Mouse (Mus musculus): ENCODE data around the gene Mcf2l. TPM values are rescaled to one million over a fixed set of nuclear protein-coding genes. Genes with fewer than 3 reads are reported as not detected.
A peak's percentile ranks its signal among the peaks of the same experiment; 100 is the strongest.

Gene Mcf2l
- polyA plus RNA-seq, 1 experiment from 2014 or later, result 142 TPM

DNA sequence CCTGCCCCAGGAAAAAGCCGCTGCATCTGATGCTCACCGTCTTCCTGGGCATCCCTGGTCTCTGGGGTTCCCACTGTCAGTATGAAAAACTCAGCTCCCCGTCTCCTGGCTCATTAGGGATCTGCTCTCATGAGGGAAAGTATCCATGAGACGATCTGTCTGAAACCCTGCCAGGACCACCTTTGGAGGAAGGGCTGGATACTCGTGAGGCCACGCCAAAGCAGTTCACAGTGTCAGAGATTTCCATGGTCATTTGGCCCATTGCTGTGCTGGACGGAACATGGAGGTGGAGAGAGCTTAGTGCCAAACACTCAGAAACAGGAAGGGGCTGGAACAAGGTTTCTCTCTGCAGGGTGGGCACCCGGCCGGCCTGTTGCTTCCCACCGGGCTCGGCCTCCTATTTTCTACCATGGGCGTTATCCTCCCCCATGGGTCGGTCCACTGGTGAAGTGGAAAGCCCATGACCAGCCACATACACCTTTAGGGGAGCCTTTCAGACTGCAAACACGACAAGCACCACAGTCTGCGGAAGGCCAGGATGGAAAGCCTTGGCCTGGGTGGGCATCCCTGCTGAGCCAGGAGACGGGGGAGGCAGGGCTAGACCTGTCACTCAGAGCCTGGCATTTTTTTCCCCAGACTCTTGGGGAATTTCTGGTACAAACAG, 14.3 kb downstream of the Mcf2l start:
- Histone ChIP-seq H3K4me3 (ENCODE audit: low read length) (no peak overlapping the region), H3K27me3 (replicated peaks; ENCODE audit: control insufficient read depth, insufficient read depth, low read length) (no peaks in the 10 kb centered on the region), H3K27ac (ENCODE audit: low read depth, low read length) (no peak overlapping the region), H3K4me2 (ENCODE audit: low read length) (no peak overlapping the region), H3K4me1 (ENCODE audit: control insufficient read depth, insufficient read depth, low read depth, low read length) (peaks cover 3% of the 10 kb centered on the region; the same call in 1 of the 2 replicates), H3K36me3 (ENCODE audit: control insufficient read depth, insufficient read depth, low read length) (no peaks in the 10 kb centered on the region), H3K9me3 (ENCODE audit: control insufficient read depth, low read length) (no peaks in the 10 kb centered on the region), H3K9ac (ENCODE audit: low read depth, low read length) (no peak overlapping the region)
- WGBS, result 78% methylated on average over 16 of the region's 16 CpGs
- ATAC-seq, result no peak; the same call in 1 of the 2 replicates

DNA sequence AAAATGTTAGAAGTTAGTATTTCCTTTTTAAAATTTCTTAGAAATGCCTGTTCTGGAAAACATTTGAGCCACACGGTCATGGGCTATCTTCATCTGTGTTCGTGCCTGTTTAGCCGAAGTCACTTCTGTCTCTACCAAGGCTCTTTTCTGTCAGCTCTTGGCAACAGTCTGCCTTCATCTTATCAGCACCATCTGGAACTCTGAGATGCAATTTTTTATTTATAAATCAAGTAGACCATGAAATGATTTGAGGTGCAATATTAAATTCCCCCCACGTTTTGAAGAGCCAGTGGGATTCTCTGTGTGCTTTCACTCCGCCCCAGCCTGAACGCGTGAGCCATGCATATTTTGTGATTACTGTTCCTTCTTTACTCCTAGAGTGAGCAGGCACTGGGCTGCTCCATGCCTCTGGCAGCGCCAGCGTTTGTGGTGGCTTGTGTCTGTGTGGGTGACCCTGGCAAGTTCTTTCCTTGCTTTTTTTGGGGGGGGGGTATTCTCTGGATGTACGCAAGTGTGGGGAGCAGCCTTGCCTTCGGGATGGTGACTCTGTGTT, 15.5 kb downstream of the Mcf2l start:
- WGBS, result 73% methylated on average over 11 of the region's 11 CpGs
- Histone ChIP-seq H3K27ac (ENCODE audit: low read depth, low read length) (no peak overlapping the region), H3K9me3 (ENCODE audit: control insufficient read depth, low read length) (no peaks in the 10 kb centered on the region), H3K27me3 (replicated peaks; ENCODE audit: control insufficient read depth, insufficient read depth, low read length) (no peaks in the 10 kb centered on the region), H3K4me1 (ENCODE audit: control insufficient read depth, insufficient read depth, low read depth, low read length) (peaks cover 3% of the 10 kb centered on the region; the same call in 1 of the 2 replicates), H3K36me3 (ENCODE audit: control insufficient read depth, insufficient read depth, low read length) (no peaks in the 10 kb centered on the region), H3K4me2 (ENCODE audit: low read length) (no peak overlapping the region), H3K9ac (ENCODE audit: low read depth, low read length) (no peak overlapping the region), H3K4me3 (ENCODE audit: low read length) (no peak overlapping the region)
- ATAC-seq, result peak; percentile 43; the same call in 1 of the 2 replicates

DNA sequence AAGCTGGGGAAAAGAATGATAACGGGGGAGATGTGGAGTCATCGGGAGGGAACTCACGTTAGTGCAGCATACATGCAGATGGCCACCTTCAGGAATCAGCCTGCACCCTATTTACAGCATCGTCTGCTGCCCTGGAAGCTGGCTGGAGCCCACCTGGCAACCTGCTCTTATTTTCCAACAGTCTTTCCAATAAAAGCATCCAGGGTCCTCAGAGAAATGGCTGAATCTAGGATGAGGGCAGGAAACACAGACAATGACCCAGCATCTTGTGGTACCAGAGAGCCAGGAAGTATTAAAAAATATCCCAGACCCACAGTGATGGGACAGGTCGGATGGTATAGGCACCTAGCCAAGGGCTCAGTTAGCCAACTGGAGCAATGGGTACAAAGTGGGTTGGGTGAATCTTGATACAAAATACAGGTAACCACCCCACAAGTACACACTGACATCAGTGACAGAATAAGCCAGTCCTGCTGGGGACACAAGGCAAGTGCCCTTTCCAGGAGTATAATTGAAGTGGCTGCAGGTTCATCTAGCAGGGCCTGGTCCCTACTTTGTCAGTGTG, 19.4 kb downstream of the Mcf2l start:
- 87% methylated on average over 5 of the region's 5 CpGs for WGBS
- H3K9me3 ChIP-seq (ENCODE audit: control insufficient read depth, low read length), result no peaks in the 10 kb centered on the region
- ATAC-seq, result no peak
- no peak overlapping the region for H3K27ac ChIP-seq (ENCODE audit: low read depth, low read length)
- H3K4me2 ChIP-seq (ENCODE audit: low read length), result no peak overlapping the region
- no peaks in the 10 kb centered on the region for H3K27me3 ChIP-seq (replicated peaks; ENCODE audit: control insufficient read depth, insufficient read depth, low read length)
- H3K4me1 ChIP-seq (ENCODE audit: control insufficient read depth, insufficient read depth, low read depth, low read length), result peaks cover 3% of the 10 kb centered on the region; the same call in 1 of the 2 replicates
- no peak overlapping the region for H3K4me3 ChIP-seq (ENCODE audit: low read length)
- H3K36me3 ChIP-seq (ENCODE audit: control insufficient read depth, insufficient read depth, low read length), result no peaks in the 10 kb centered on the region
- no peak overlapping the region for H3K9ac ChIP-seq (ENCODE audit: low read depth, low read length)

DNA sequence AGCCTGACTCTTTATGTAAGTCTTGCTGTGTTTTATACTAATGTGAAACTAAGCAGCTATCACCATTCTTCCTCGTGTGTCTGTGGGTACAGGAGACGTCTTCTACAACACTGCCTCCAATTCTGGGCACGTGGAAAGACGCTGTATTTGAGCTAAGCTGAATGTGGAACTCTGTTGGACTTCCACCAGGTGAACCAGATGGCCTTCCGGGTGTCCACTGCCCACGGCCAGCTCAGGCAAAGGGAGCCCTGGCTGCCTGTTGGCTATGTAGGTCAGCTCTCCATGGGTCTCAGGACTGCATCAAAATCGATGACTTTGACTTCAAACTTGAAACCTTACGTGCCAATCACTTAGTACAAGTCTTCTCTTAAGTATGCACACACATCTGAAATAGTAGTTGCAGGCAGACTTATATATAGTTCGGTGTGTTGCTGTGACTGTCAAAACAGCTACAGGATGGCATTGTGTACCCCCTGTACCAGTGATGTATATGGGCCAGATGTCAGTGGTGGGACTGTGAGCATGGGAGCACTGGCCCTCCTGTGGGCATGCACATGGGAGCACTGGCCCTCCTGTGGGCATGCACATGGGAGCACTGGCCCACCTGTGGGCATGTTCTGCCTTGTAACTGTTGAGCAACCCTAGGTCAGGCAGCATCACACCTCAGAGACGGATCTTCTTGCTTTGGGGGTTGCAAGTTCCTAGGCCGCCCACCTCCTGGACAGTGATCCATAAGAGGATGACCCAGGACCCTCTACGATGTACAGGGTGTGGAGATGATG, 20.4 kb downstream of the Mcf2l start:
- Histone ChIP-seq H3K27ac (ENCODE audit: low read depth, low read length) (no peak overlapping the region), H3K9ac (ENCODE audit: low read depth, low read length) (no peak overlapping the region), H3K27me3 (replicated peaks; ENCODE audit: control insufficient read depth, insufficient read depth, low read length) (no peaks in the 10 kb centered on the region), H3K36me3 (ENCODE audit: control insufficient read depth, insufficient read depth, low read length) (no peaks in the 10 kb centered on the region), H3K9me3 (ENCODE audit: control insufficient read depth, low read length) (no peaks in the 10 kb centered on the region), H3K4me2 (ENCODE audit: low read length) (no peak overlapping the region), H3K4me1 (ENCODE audit: control insufficient read depth, insufficient read depth, low read depth, low read length) (peaks cover 3% of the 10 kb centered on the region; the same call in 1 of the 2 replicates), H3K4me3 (ENCODE audit: low read length) (no peak overlapping the region)
- 84% methylated on average over 12 of the region's 12 CpGs for WGBS
- ATAC-seq, result no peak

DNA sequence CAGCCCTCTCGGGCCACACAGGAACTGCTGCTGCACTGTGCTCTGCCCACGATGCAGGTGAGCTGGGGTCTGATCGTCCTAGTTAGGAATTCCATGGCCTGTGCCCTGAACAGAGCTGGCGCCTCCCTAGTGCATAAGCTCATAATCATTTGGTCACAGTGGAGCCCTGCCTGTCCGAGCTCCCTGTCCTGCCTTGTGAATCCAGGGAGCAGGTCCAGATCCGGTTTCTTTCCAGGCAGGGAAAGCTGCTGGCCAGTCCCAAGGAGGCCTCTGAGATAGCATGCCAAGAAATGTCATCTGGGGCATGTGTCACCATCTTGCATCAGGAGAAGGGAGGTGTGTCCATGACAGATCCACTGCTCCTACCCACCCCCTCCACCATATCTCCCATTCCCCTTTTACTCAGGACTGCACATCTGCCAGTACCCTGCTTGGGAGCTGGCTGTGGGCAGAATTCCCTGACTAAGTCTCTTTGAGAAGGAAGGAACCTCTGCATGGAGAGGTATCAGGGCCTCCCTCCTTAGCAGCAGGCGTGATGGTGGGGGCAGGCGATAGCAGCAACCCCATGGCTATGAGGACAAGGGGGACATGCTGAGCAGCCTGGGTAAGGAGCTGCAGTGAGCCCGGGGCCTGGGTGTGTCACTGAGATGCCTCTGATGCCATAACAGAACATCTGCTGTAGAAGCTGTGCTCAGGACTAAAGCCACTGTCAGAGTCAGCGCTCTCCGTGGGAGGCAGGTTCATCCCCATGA, 21.4 kb downstream of the Mcf2l start:
- Histone ChIP-seq H3K36me3 (ENCODE audit: control insufficient read depth, insufficient read depth, low read length) (no peaks in the 10 kb centered on the region), H3K27me3 (replicated peaks; ENCODE audit: control insufficient read depth, insufficient read depth, low read length) (no peaks in the 10 kb centered on the region), H3K4me2 (ENCODE audit: low read length) (no peak overlapping the region), H3K27ac (ENCODE audit: low read depth, low read length) (no peak overlapping the region), H3K9ac (ENCODE audit: low read depth, low read length) (no peak overlapping the region; the same call in 1 of the 2 replicates), H3K9me3 (ENCODE audit: control insufficient read depth, low read length) (no peaks in the 10 kb centered on the region), H3K4me3 (ENCODE audit: low read length) (no peak overlapping the region), H3K4me1 (ENCODE audit: control insufficient read depth, insufficient read depth, low read depth, low read length) (no peaks in the 10 kb centered on the region; the same call in 1 of the 2 replicates)
- 79% methylated on average over 11 of the region's 11 CpGs for WGBS
- ATAC-seq, result no peak

DNA sequence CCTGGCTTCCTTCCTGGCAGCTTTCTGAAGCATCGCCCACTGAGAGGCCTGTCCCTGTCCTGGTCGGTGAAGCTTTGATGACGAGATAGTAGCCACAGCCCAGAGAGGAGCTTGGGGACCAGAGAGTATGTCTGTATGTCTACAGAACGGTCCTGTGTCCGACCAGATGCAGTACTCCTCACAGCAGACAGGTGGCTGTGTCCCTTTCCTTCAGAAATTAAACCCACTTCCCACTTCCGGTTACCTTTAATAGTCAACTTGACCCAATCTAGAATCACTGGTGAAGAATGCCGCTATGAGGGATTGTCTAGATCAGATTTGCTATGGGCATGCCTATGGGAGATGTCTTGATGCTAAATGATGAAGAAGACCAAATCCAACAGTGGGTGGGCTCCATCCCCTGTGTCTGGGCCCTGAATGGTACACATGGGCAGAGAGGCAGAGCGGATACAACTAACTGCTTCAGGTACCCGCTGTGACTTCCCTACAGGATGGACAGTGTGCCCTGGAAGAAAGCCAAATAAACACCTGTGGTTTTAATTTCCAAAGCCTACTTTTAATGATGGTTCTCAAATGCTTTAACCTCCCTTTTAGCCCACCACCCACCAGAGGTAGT, 22.0 kb downstream of the Mcf2l start:
- Histone ChIP-seq H3K4me1 (ENCODE audit: control insufficient read depth, insufficient read depth, low read depth, low read length) (no peaks in the 10 kb centered on the region; the same call in 1 of the 2 replicates), H3K27me3 (replicated peaks; ENCODE audit: control insufficient read depth, insufficient read depth, low read length) (no peaks in the 10 kb centered on the region), H3K9ac (ENCODE audit: low read depth, low read length) (no peak overlapping the region), H3K4me3 (ENCODE audit: low read length) (no peak overlapping the region), H3K27ac (ENCODE audit: low read depth, low read length) (no peak overlapping the region), H3K36me3 (ENCODE audit: control insufficient read depth, insufficient read depth, low read length) (no peaks in the 10 kb centered on the region), H3K9me3 (ENCODE audit: control insufficient read depth, low read length) (no peaks in the 10 kb centered on the region), H3K4me2 (ENCODE audit: low read length) (no peak overlapping the region)
- 67% methylated on average over 9 of the region's 9 CpGs for WGBS
- ATAC-seq, result no peak

DNA sequence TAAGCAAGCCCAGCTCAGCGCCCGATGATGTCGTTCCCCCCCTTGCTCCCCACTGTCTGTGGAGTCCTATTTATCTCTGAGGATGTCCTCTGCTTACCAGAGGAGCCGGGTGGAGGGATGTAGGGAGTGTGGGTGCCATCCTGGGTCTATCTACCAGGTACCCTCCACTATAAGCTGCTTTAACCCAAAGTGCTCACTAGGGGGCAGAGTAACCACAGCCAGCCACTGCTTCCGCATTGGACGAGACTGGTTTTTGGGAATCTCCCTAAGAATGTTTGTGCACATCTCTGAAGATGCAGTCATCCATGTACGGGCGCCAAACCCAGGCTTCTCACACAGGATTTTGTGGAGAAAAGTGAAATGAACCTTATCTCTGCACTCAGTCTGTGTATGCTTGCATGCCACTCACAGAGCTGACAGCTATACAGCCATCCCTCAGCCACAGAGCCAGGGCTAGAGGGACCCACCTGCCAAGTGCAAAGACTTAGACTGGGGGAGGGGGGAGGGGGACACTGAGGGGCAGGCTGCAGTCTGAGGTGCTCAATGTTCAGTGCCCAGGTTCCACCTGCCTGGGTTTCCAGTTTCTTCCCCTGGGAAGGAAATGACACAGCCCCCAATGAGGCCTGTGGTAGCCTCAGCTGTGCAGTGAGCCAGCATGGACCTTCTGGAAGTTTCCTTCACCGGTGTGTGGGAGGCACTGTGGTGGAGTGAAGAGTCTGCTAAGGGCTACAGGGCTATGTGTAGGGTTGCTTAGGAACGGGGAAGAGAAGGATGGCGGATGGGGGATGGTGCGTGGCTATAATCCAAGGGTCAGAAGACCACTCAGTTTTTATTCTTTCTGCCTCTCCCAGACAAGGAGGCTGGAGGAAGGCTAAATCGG, 23.1 kb downstream of the Mcf2l start:
- Histone ChIP-seq H3K27ac (ENCODE audit: low read depth, low read length) (no peak overlapping the region), H3K36me3 (ENCODE audit: control insufficient read depth, insufficient read depth, low read length) (no peaks in the 10 kb centered on the region), H3K27me3 (replicated peaks; ENCODE audit: control insufficient read depth, insufficient read depth, low read length) (no peaks in the 10 kb centered on the region), H3K4me3 (ENCODE audit: low read length) (no peak overlapping the region), H3K9me3 (ENCODE audit: control insufficient read depth, low read length) (no peaks in the 10 kb centered on the region), H3K9ac (ENCODE audit: low read depth, low read length) (no peak overlapping the region), H3K4me2 (ENCODE audit: low read length) (no peak overlapping the region), H3K4me1 (ENCODE audit: control insufficient read depth, insufficient read depth, low read depth, low read length) (no peaks in the 10 kb centered on the region; the same call in 1 of the 2 replicates)
- peak; percentile 76 for ATAC-seq
- WGBS, result 46% methylated on average over 13 of the region's 13 CpGs

DNA sequence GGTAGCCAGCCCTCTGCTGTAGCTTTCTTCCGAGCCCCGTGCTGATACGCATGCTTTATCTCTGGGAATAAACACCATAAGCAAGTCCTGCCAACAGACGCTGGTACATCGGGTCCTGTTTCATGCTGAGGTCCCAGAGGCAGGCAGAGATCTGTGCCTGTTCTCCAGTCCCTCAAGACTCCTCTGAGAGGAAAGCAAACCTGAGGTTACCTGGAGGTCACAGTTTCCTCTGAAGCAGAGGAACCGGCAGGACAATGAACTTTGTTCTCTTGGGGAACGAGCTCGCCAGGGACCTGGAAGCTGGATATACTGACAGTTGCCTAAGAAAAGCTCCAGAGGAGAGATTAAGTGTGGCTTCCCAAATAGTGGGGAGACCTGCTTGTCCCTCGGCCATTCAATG, 24.2 kb downstream of the Mcf2l start:
- ATAC-seq, result no peak
- Histone ChIP-seq H3K27ac (ENCODE audit: low read depth, low read length) (no peak overlapping the region), H3K4me2 (ENCODE audit: low read length) (no peak overlapping the region), H3K4me3 (ENCODE audit: low read length) (no peak overlapping the region), H3K27me3 (replicated peaks; ENCODE audit: control insufficient read depth, insufficient read depth, low read length) (no peaks in the 10 kb centered on the region), H3K9me3 (ENCODE audit: control insufficient read depth, low read length) (no peaks in the 10 kb centered on the region), H3K4me1 (ENCODE audit: control insufficient read depth, insufficient read depth, low read depth, low read length) (no peaks in the 10 kb centered on the region; the same call in 1 of the 2 replicates), H3K36me3 (ENCODE audit: control insufficient read depth, insufficient read depth, low read length) (no peaks in the 10 kb centered on the region), H3K9ac (ENCODE audit: low read depth, low read length) (no peak overlapping the region)
- WGBS, result 76% methylated on average over 9 of the region's 9 CpGs

Measured in hindbrain, embryonic 16.5 days (tissue).